Mouse (Mus musculus) thymus, postnatal 36 days (tissue): ENCODE data around the gene Slamf1.
"Not testable (repeated sequence)": the region's sequence is repeated elsewhere in the genome, so short reads cannot be mapped to it uniquely, and the experiment has no call there.

Source experiments
- DNase-seq, 2 experiments: peaks; one replicate each; pipeline ENCODE4 v3.0.0; 2022; ENCODE audit warnings: mixed read lengths in 2 of 2

Gene Slamf1

GRCm38 (mm10) chr1:171811048-171811447, 44.1 kb downstream of the Slamf1 start:
- not testable (repeated sequence) for DNase-seq

- DNase-seq, result no peak
These were observed 48.9 kb downstream of the Slamf1 start for GRCm38 (mm10) chr1:171815545-171816439.

GRCm38 (mm10) chr1:171816991-171817390, 50.1 kb downstream of the Slamf1 start:
- no peak for DNase-seq

GRCm38 (mm10) chr1:171821331-171821730, 54.4 kb downstream of the Slamf1 start:
- no peak for DNase-seq

- DNase-seq, result no peak
These were observed 58.5 kb downstream of the Slamf1 start for GRCm38 (mm10) chr1:171825462-171825861.

GRCm38 (mm10) chr1:171826164-171826563, 59.2 kb downstream of the Slamf1 start:
- peak in 1 of 2 experiments; percentile 31 for DNase-seq

GRCm38 (mm10) chr1:171827674-171828073, 60.7 kb downstream of the Slamf1 start:
- DNase-seq, result no peak

- no peak for DNase-seq
These were observed 72.6 kb downstream of the Slamf1 start, which contains the start of gene Cd84 for GRCm38 (mm10) chr1:171839488-171839887. TSS of gene Cd84 (plus strand) at chr1:171839697.

- DNase-seq, result peak; percentile 55 to 62
These were observed 73.6 kb downstream of the Slamf1 start for GRCm38 (mm10) chr1:171840450-171841023.

- peak; percentile 64 to 75 for DNase-seq
These were observed 78.3 kb downstream of the Slamf1 start for GRCm38 (mm10) chr1:171845035-171845754.

GRCm38 (mm10) chr1:171848201-171848600, 81.3 kb downstream of the Slamf1 start:
- DNase-seq, result no peak

GRCm38 (mm10) chr1:171848757-171849156, 81.8 kb downstream of the Slamf1 start:
- DNase-seq, result no peak

GRCm38 (mm10) chr1:171849454-171849853, 82.5 kb downstream of the Slamf1 start:
- DNase-seq, result no peak
